Mouse (Mus musculus): Measurements from ENCODE around the gene Fam110a. TPM values are rescaled to one million over a fixed set of nuclear protein-coding genes. Genes with fewer than 3 reads are reported as not detected.
A peak's percentile ranks its signal among the peaks of the same experiment; 100 is the strongest.

Gene Fam110a
- total RNA-seq (2021), result 1 to 10 TPM; 3.8 to 4.8 TPM
- long read RNA-seq, experiment 1, transcript Fam110a-201 (2 exons, 1,754 nt), result major isoform, 5 of 11 reads
- long read RNA-seq, experiment 1, partial matches to known transcripts, result 5 of 11 reads
- long read RNA-seq, experiment 1, other reads (novel, unspliced or antisense), result 0 of 11 reads
- long read RNA-seq, experiment 2, transcript Fam110a-201 (2 exons, 1,754 nt), result major isoform, 5 of 8 reads
- long read RNA-seq, experiment 2, partial matches to known transcripts, result 3 of 8 reads
- long read RNA-seq, experiment 2, other reads (novel, unspliced or antisense), result 0 of 8 reads

DNA sequence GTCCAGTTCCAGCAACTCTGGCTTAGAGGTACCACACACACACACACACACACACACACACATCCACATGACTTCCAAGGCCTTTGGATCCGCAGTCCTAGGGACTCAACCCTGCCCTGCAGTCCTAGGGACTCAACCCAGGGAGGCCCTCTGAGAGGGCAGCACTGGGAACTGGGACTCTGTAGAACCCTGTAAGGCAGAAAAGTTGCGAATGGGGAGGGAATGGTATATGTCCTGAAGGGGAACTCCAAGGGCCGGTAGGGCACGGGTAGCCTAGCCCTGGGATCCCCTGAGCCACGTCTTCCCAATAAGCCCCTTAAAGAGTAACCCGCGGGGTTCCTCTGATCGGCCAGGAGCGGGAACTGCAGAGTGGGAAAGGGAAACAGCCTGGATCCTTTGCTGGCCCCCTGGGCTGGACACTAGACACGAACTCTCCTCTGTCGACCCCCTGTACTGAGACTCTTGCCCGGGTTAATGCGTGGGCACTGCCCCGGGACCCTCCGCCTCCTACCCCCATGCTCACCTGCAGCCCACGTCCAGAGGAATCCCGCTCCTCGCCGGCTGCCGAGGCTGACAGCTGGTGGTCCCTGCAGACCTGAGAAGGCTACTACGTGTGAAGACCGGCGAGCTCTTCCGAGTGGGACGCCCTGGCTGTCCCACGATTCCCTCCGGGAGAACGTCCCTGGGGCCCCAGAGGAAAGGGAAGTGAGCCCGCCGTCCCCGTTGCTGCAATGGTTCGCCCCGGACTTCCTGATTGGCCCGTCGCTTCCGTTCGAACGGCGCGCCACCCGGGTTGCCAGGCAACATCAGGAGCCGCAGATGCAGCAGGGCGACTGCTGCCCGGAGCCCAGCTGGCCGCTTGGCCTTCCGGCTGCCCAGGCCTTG lies at the start of gene Fam110a:
Fam110a (minus strand) TSS at position 750 of the 885 bp plus-strand sequence.
- intact Hi-C loops (cut with DNase I; ENCODE audit: low total_unique reads), result no loop called here
- DNase-seq, result peak; percentile 94

DNA sequence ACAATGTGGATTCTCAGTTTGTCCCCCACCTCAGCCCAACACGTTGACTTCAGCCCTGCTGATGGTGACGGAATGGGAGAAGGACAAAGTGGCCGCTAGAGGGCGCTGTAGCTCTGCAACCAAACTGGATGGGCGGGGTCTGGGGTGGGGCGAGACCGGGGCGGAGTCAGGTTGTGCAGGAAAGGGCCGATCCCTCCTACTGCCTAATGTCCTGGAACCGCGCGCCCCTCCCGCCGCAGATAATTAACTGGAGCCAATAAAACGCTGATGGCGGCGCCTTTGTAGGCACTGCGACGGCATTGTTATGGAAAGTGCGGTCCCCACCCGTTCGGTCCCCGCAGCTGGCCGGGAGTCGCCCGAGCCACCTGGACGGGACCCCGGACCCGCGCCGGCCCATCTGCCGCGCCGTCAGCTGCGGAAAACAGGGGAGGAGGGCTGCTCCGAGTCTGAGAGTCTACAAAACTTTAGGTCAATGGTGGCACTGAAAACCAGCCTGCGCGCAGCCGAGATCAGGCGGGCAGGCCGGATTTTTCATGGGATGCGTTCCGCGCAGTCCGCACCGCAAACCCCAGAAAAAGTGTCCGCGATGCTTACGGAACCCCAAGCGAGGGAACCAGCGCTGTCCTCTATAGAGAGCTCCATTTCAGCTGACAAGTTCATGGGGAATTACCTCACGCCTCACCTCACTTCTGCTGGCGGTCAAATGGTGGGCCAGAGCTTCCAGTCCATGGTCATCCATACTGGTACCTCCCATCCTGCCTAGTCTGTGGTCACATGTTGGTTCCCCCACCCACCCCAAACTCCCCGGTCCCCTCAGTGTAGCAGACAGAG lies 49.4 kb upstream of the Fam110a start:
- intact Hi-C loops (cut with DNase I; ENCODE audit: low total_unique reads), result loop anchor here (5.0 kb wide), 2 partner anchors 58 to 168 kb away; no protein-coding TSS in a partner anchor
- peak; percentile 87 for DNase-seq

DNA sequence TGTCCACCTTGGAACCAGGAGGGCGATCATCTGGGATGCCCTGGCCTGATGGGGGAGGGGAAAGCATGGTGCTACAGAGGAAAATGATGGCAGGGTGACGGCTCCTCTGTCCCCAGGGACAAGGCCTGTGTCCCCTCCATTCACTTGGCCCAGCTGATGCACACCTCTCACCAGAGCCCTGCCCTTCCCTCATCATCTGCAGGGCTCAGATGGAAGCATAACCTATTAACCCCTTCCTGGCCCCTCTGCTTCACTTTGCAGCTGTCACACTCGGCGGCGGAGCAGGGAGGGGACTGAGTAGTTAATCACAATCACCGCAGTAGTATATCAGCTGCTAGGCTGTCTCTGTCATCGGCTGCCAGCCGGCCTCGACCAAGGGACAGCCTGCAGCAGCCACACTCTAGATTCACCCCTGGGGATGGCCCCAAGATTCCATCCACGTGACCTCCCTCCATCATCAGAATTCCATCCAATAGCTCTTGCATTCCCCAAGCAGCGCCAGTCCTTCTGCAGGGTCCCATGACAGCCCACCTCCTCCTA lies 44.9 kb upstream of the Fam110a start:
- DNase-seq, result no peak

DNA sequence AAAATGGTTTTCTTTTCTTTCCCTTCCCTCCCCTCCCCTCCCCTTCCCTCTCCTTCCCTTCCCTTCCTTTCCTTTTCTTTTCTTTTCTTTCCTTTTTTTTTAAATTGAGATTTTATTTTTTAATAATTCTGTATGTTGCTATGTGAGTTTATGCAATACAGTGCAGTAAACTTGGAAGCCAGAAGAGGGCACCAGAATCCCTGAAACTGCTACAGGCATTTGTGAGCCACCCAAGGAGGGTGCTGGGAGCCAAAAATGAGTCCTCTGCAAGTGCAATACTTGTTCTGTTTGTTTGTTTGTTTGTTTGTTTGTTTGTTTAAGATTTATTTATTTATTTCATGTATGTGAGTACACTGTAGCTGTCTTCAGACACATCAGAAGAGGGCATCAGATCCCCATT lies 42.0 kb upstream of the Fam110a start:
- no peak for DNase-seq
- intact Hi-C loops (cut with DNase I; ENCODE audit: low total_unique reads), result no loop called here

More for the DNA sequence above, 44.9 kb upstream of the Fam110a start:
- intact Hi-C loops (cut with DNase I; ENCODE audit: low total_unique reads), result loop anchor here (5.0 kb wide), 2 partner anchors 62 to 172 kb away; no protein-coding TSS in a partner anchor

DNA sequence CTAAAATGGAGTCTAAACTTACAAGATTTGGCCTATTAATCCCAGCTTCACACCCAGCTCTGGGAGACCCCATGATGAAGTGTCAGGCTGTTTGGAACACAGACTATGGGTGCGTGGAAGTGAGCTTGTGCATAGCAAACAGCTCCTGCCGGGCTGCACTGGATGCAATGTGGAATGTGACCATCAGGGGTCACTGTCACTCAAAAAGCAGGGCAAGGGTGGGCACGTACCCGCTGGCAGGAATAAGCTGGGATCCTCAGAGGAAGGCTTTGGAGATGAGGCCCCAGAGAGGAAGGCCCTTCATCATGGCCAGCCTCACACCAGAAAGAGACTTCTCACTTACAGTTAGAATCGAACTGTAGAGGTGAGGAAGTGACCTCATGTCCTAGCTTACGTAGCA lies 40.2 kb upstream of the Fam110a start:
- intact Hi-C loops (cut with DNase I; ENCODE audit: low total_unique reads), result no loop called here
- DNase-seq, result no peak

DNA sequence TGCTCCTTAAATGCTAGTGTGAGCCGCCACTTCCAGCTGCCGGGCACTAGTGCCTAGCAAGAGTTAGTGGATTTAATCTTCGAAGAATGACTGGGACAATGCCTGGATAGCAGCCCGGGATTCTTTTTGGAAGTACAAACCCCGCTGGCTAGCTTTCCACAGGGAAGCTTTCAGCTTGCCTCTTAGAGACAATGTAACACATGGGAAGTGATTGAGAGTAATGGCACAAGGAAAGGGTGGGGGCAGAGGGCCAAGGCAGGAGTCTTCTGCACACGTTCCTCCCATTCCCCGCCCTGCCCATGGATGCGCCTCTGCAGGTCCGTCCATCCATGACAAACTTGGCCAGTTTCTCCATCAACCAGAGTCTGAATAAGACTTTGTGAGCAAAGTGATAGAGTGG lies 36.6 kb upstream of the Fam110a start:
- intact Hi-C loops (cut with DNase I; ENCODE audit: low total_unique reads), result no loop called here
- DNase-seq, result no peak

DNA sequence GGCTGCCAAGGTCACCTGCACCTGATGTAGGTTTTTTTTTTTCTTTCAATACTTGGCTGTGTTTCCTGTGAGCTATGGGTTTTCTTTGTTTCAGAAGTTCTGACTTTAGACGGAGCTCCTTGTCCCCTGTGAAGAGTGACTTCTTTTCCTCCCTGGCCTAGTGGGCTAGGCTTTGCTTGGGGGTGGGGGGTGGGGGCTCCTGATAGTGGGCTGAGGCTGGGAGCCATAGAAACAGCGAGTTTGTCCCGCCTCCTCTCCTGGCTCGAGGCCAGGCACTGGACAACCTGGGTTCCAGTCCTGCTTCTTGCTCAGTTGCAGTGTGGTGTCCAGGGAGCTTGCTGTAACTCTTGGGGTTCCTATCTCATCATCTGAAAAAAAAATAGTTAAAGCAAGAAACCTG lies 36.0 kb upstream of the Fam110a start:
- no peak for DNase-seq
- intact Hi-C loops (cut with DNase I; ENCODE audit: low total_unique reads), result no loop called here

DNA sequence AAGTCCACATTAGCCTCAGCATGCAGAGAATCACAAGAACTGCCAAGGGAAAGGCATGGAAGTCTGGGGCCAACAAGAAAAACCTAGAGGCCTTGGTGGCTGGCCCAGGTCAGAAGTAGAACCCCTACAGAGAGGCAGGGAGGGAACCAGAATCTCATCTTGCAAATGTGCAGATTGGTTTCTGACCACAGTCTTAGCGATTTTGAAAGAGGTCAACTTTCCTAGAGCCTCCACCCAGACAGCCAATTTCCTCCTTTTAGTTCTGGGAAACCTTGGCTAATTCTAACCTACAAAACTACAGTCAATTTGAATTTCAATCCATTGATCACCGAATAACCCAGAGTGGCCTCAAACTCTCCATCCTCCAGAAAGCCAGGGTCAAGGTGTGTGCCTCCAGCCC lies 32.7 kb upstream of the Fam110a start:
- intact Hi-C loops (cut with DNase I; ENCODE audit: low total_unique reads), result no loop called here
- no peak for DNase-seq

DNA sequence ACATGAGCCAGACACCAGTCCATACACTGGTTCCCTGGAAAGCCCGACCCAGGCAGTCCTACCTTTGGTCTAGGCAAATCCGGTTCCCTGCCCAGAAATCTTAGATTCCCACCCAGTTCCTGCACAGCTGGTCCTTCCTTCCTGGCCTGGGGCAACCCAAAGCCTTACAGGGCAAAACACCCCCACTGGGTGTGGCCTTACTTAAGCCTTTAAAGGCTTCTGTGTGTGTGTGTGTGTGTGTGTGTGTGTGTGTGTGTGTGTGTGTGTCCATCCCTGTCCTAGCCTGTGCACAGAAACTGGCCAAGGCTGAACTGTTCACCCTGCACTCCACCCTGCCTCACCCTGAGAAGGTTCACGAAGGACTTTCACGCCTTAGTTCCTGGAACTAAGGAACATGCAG lies 32.2 kb upstream of the Fam110a start:
- intact Hi-C loops (cut with DNase I; ENCODE audit: low total_unique reads), result no loop called here
- no peak for DNase-seq

DNA sequence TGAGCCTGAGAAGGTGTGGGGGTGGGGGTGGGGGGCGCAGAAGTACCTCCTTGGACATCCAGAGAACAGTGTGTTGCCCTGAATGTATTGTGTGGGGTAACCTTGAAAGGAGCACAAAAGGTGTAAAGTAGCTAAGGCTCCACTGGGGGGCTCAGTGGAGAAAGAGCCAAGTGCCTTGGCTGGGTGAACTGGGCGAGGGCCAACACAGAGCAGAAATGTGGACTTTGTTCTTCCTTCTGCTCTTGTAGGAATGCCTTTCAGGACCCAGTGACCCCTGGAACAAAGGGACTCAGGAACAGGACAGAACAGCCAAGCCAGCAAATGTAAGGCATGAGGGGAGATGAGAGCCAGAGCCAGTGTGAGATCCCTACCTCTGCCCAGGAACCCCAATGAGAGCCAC lies 31.7 kb upstream of the Fam110a start:
- no peak for DNase-seq
- intact Hi-C loops (cut with DNase I; ENCODE audit: low total_unique reads), result no loop called here

DNA sequence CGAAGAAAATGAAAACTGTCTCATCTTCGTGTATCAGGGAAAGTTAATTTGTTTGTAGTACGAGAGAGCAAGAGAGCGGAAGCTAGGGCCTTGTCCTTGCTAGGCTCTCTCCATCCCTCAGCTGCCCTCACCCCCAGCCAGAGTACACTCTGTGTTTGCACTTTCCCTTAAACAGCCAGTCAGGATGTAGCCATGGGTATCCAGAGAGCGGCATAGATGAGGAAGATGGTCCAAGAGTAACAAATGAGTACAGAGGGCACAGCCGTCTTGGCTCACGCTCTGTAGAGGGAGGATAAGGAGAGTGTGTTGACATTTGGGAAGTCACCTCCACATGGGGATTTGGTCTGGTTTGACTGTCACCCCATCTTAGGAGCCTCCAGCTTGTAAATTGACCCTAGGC lies 30.6 kb upstream of the Fam110a start:
- intact Hi-C loops (cut with DNase I; ENCODE audit: low total_unique reads), result no loop called here
- no peak for DNase-seq

DNA sequence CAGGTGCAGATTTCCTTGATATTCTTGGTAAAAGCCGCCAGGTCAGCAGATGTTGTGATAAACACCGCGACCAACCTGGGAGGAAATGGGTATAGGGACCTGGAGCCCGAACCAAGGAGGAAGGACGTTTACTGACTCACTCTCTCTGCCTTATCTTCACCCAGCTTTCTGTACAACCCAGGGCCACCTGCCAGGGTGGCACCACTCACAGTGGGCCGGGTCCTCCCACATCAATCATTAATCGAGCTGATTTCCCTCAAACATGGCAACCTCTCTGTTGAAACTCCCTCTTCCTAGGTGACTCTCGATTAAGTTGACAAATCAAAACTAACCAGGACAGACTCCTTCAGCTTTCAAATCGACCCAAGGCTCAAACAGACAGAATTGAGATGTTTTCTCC lies 30.2 kb upstream of the Fam110a start:
- no peak for DNase-seq
- intact Hi-C loops (cut with DNase I; ENCODE audit: low total_unique reads), result no loop called here

DNA sequence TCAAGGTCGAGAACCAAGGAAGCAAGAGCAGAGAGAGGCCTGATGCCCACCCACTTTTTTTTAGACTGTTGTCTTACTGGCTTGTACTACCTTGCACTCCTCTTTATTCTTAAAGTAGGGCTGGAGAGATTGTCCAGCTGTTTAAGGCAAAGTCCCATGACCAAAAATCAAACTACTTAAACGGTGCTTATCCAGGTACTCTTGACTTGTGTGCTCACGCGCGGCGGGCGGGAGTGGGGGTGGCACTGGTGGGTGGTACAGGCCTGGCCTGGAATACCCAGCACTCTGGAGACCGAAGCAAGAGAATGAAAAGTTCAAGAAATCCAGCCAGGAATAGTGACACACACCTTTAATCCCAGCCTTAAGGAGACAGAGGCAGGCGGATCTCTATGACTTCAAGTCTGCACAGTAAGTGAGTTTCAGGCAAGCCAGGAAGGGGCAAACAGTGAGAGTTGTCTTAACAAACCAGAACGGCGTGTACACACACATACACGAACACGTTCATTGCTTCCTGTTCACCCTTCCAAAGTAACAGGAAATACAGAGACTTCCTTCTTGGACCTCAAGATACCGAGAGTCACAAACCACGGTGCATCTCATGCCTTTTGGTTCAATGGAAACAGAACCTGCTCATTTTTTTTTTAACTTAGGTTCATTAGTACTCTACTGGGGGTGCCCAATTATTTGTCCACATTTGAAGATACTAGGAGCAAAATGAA lies 29.2 kb upstream of the Fam110a start:
- intact Hi-C loops (cut with DNase I; ENCODE audit: low total_unique reads), result no loop called here
- no peak for DNase-seq

DNA sequence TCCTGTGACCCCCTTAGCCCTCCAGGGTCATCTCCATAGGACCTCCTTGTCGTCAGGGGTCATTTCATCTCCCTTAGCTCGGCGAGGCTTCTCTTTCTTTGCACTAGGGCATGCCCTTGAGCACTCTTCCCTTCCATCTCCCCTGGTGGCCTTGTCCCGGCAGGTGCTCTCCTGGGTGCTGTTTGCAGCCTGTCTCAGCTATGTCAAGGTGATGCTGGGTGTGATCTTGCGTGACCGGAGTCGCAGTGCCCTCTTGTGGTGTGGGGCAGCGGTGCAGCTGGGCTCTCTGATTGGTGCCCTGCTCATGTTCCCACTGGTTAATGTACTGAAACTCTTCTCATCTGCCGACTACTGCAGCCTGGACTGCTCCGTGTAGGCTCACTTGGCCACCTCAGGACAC lies 27.8 kb upstream of the Fam110a start:
- DNase-seq, result no peak
- intact Hi-C loops (cut with DNase I; ENCODE audit: low total_unique reads), result no loop called here

DNA sequence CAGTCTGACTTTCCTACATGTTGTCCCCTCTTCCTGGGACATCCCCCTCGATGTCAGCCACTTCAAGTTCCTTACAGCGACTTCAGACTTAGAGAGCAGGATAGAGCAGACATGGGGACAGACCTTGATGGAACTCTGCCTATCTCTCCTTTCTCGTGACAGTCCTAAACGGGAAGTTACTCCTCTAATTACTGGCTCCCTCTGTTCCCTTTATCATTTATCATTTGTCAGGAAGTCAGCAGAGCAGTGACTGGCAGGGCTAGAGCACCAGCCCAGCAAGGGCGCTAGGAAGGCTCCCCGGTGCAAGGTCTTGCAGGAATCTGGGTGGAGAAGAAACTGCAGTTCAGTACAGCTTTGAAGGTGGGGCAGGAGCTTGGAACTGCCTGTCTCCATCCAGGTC lies 22.5 kb upstream of the Fam110a start:
- DNase-seq, result no peak

DNA sequence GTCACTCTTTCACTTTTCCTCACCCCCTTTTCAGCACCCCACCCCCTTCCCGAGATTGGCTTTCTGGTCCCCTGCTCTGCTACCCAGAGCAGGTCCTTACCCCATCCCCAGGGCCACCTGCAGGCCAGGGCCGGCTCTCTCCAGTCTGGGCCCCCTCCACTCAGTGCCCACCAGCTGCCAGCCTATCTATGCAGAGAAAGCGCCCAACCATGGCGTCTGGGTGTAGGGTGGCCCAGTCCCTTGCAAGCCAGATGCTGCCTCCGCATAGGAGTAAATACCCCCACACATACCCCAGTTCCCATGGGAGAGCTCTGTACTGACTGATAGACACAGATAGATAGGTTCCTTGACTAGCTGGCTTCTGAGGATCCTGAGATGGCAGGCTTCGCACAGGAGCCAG lies 20.7 kb upstream of the Fam110a start:
- intact Hi-C loops (cut with DNase I; ENCODE audit: low total_unique reads), result no loop called here
- DNase-seq, result no peak

More for the DNA sequence above, 22.5 kb upstream of the Fam110a start:
- intact Hi-C loops (cut with DNase I; ENCODE audit: low total_unique reads), result no loop called here

DNA sequence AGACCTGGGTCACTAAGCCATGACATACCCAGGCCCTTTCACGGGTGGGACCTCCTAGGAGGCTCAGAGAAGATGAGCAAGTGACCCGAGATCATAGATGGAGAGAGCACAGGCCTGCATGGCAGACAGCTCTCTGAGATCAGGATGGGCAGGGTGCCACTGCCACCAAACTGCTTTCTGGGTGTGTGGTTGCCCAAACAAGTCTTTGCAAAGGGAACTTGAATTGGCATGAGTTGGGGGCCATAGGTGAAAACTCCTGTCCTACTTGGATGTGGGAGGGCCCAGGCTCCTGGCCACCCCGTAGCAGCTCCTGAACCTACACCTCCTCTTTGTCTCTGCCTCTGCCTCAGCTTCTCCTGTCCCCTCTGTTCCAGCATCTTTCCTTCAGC lies 20.3 kb upstream of the Fam110a start:
- intact Hi-C loops (cut with DNase I; ENCODE audit: low total_unique reads), result no loop called here

DNA sequence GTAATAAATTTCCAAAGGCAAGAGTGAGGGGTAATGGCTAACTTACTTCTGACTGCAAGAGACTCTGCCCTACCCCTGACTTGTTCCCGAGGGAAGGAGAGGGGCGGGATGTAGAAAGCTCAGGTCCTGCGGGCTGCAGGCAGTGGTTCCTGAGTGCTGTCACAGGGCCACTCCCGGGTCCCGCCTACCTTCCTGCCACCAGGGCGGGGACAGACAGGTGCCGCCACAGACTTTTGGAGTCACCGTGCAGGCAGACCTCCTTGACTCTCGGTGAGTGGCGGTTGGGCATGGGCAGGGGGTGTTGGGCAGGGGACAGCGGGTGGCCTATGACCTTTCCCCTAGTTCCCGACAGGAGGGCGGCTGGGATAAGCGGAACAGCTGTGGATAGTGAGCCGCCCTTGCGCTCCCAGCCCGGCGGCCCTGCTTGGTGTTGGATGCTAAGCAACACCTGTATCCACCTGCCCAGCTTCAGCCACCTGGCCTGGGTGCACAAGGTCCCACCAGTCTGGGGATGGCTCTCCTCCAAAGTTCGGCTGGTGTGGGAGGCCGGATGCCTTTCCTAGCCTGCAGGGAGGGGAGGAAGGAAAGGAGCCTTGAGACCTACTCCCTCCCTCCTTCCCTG lies 19.8 kb upstream of the Fam110a start:
- intact Hi-C loops (cut with DNase I; ENCODE audit: low total_unique reads), result no loop called here
- DNase-seq, result no peak

More for the DNA sequence above, 20.3 kb upstream of the Fam110a start:
- no peak for DNase-seq

DNA sequence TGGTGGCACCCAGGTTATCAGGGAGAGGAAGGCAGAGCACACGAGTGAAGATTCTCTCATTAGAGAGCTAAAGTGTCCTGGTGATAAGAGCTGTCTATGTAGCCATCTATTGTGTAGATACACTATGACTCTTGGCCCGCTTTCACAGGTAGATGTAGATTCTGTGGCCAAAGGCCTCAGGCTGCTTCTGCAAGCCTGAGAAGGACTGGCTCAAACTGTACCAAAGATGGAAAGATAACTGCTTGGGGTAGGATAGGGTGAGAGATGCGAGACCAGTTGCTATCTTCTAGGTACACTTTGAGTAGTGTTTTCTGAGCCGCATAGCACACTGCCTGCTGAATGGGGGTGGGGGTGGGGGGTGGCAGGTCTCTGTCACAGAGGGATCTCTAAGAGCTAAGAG lies 18.9 kb upstream of the Fam110a start:
- intact Hi-C loops (cut with DNase I; ENCODE audit: low total_unique reads), result no loop called here
- no peak for DNase-seq

Measured in gastrocnemius, postnatal 14 days (tissue).